Mouse (Mus musculus): ENCODE measurements at regions not wholly inside any gene's neighbourhood (a gene's known extent, or its start where the extent isn't known, plus 50 kb on each side); places are given as distances from the start of the nearest gene placed in this dataset.

GRCm38 (mm10) chr8:30570547-30570946 lies 2858.0 kb upstream of the 5930422O12Rik start:
- H3K4me2 ChIP-seq, result no peak overlapping the region
- no peaks in the 10 kb centered on the region for H3K27me3 ChIP-seq (replicated peaks)
- H3K9me3 ChIP-seq (replicated peaks), result no peaks in the 10 kb centered on the region
- 43% methylated on average over 5 of the region's 5 CpGs for WGBS
- no peaks in the 10 kb centered on the region for H3K4me1 ChIP-seq
- ATAC-seq (ENCODE audit: low FRiP score), result no peak
- H3K9ac ChIP-seq (replicated peaks), result no peak overlapping the region
- no peak overlapping the region for H3K4me3 ChIP-seq (replicated peaks)
- H3K27ac ChIP-seq (replicated peaks), result no peak overlapping the region
- H3K36me3 ChIP-seq, result no peaks in the 10 kb centered on the region

- no peaks in the 10 kb centered on the region for H3K9me3 ChIP-seq (replicated peaks)
- H3K9ac ChIP-seq (replicated peaks), result no peak overlapping the region
- no peaks in the 10 kb centered on the region for H3K36me3 ChIP-seq
- H3K4me3 ChIP-seq (replicated peaks), result no peak overlapping the region
- no peak for ATAC-seq (ENCODE audit: low FRiP score)
- H3K27ac ChIP-seq (replicated peaks), result no peak overlapping the region
- H3K4me2 ChIP-seq, result no peak overlapping the region
- no peaks in the 10 kb centered on the region for H3K27me3 ChIP-seq (replicated peaks)
- H3K4me1 ChIP-seq, result no peaks in the 10 kb centered on the region
- WGBS, result 80% methylated on average over 5 of the region's 5 CpGs
These were observed 2841.0 kb upstream of the 5930422O12Rik start for GRCm38 (mm10) chr8:30587508-30587907.

- H3K4me1 ChIP-seq, result no peaks in the 10 kb centered on the region
- no peak overlapping the region for H3K4me2 ChIP-seq
- no peak overlapping the region for H3K9ac ChIP-seq (replicated peaks)
- H3K36me3 ChIP-seq, result no peaks in the 10 kb centered on the region
- H3K4me3 ChIP-seq (replicated peaks), result no peak overlapping the region
- no peaks in the 10 kb centered on the region for H3K27me3 ChIP-seq (replicated peaks)
- H3K9me3 ChIP-seq (replicated peaks), result no peaks in the 10 kb centered on the region
- no CpG with 5 or more reads among the region's 1 CpGs for WGBS
- H3K27ac ChIP-seq (replicated peaks), result no peak overlapping the region
- no peak for ATAC-seq (ENCODE audit: low FRiP score)
These were observed 2826.1 kb upstream of the 5930422O12Rik start for GRCm38 (mm10) chr8:30602421-30602820.

- Histone ChIP-seq H3K27me3 (replicated peaks) (no peaks in the 10 kb centered on the region), H3K4me3 (replicated peaks) (no peak overlapping the region), H3K27ac (replicated peaks) (no peak overlapping the region), H3K4me2 (no peak overlapping the region), H3K9ac (replicated peaks) (no peak overlapping the region), H3K36me3 (no peaks in the 10 kb centered on the region), H3K4me1 (no peaks in the 10 kb centered on the region), H3K9me3 (replicated peaks) (no peaks in the 10 kb centered on the region)
- no peak for ATAC-seq (ENCODE audit: low FRiP score)
- 66% methylated on average over 5 of the region's 5 CpGs for WGBS
These were observed 2798.2 kb upstream of the 5930422O12Rik start for GRCm38 (mm10) chr8:30630332-30630731.

- Histone ChIP-seq H3K27ac (replicated peaks) (no peak overlapping the region), H3K36me3 (no peaks in the 10 kb centered on the region), H3K4me1 (no peaks in the 10 kb centered on the region), H3K9me3 (replicated peaks) (no peaks in the 10 kb centered on the region), H3K27me3 (replicated peaks) (no peaks in the 10 kb centered on the region), H3K9ac (replicated peaks) (no peak overlapping the region), H3K4me3 (replicated peaks) (no peak overlapping the region), H3K4me2 (no peak overlapping the region)
- WGBS, result 58% methylated on average over 2 of the region's 2 CpGs
- no peak for ATAC-seq (ENCODE audit: low FRiP score)
These were observed 2791.7 kb upstream of the 5930422O12Rik start for GRCm38 (mm10) chr8:30636791-30637190.

- 67% methylated on average over 3 of the region's 3 CpGs for WGBS
- H3K27ac ChIP-seq (replicated peaks), result no peak overlapping the region
- ATAC-seq (ENCODE audit: low FRiP score), result no peak
These were observed 2785.4 kb upstream of the 5930422O12Rik start for GRCm38 (mm10) chr8:30642866-30643690.

GRCm38 (mm10) chr8:30648497-30648896 lies 2780.0 kb upstream of the 5930422O12Rik start:
- Histone ChIP-seq H3K36me3 (no peaks in the 10 kb centered on the region), H3K27me3 (replicated peaks) (no peaks in the 10 kb centered on the region), H3K9ac (replicated peaks) (no peak overlapping the region), H3K9me3 (replicated peaks) (no peaks in the 10 kb centered on the region), H3K4me3 (replicated peaks) (no peak overlapping the region), H3K4me1 (no peaks in the 10 kb centered on the region), H3K27ac (replicated peaks) (no peak overlapping the region; the same call in 1 of the 2 replicates), H3K4me2 (no peak overlapping the region)
- ATAC-seq (ENCODE audit: low FRiP score), result no peak

More at GRCm38 (mm10) chr8:30642866-30643690, 2785.4 kb upstream of the 5930422O12Rik start:
- no peak overlapping the region for H3K4me2 ChIP-seq
- H3K9ac ChIP-seq (replicated peaks), result no peak overlapping the region
- H3K4me1 ChIP-seq, result no peaks in the 10 kb centered on the region
- no peaks in the 10 kb centered on the region for H3K36me3 ChIP-seq
- H3K27me3 ChIP-seq (replicated peaks), result no peaks in the 10 kb centered on the region
- H3K9me3 ChIP-seq (replicated peaks), result no peaks in the 10 kb centered on the region
- no peak overlapping the region for H3K4me3 ChIP-seq (replicated peaks)

- H3K36me3 ChIP-seq, result no peaks in the 10 kb centered on the region
- H3K4me3 ChIP-seq (replicated peaks), result no peak overlapping the region
- no peak overlapping the region for H3K9ac ChIP-seq (replicated peaks)
- peak; percentile 50 for ATAC-seq (ENCODE audit: low FRiP score)
- no peaks in the 10 kb centered on the region for H3K9me3 ChIP-seq (replicated peaks)
- 0 out of 2 replicates have a peak, but pooled peaks cover 3% of the 10 kb centered on the region for H3K4me1 ChIP-seq
- no peaks in the 10 kb centered on the region for H3K27me3 ChIP-seq (replicated peaks)
- no peak overlapping the region for H3K4me2 ChIP-seq
- 57% methylated on average over 10 of the region's 10 CpGs for WGBS
- H3K27ac ChIP-seq (replicated peaks), result no peak overlapping the region
These were observed 2772.7 kb upstream of the 5930422O12Rik start for GRCm38 (mm10) chr8:30655749-30656241.

- Histone ChIP-seq H3K27me3 (replicated peaks) (no peaks in the 10 kb centered on the region), H3K4me3 (replicated peaks) (no peak overlapping the region), H3K36me3 (no peaks in the 10 kb centered on the region), H3K4me2 (no peak overlapping the region), H3K27ac (replicated peaks) (no peak overlapping the region), H3K4me1 (no peaks in the 10 kb centered on the region), H3K9ac (replicated peaks) (no peak overlapping the region), H3K9me3 (replicated peaks) (no peaks in the 10 kb centered on the region)
- ATAC-seq (ENCODE audit: low FRiP score), result no peak
- WGBS, result 75% methylated on average over 2 of the region's 2 CpGs
These were observed 2767.2 kb upstream of the 5930422O12Rik start for GRCm38 (mm10) chr8:30661261-30661660.

- Histone ChIP-seq H3K27me3 (replicated peaks) (no peaks in the 10 kb centered on the region), H3K4me1 (no peaks in the 10 kb centered on the region), H3K4me3 (replicated peaks) (no peak overlapping the region), H3K9ac (replicated peaks) (no peak overlapping the region), H3K27ac (replicated peaks) (no peak overlapping the region), H3K36me3 (no peaks in the 10 kb centered on the region), H3K9me3 (replicated peaks) (no peaks in the 10 kb centered on the region), H3K4me2 (no peak overlapping the region)
- WGBS, result 48% methylated on average over 4 of the region's 4 CpGs
- no peak for ATAC-seq (ENCODE audit: low FRiP score)
These were observed 2759.1 kb upstream of the 5930422O12Rik start for GRCm38 (mm10) chr8:30669451-30669850.

GRCm38 (mm10) chr8:30677423-30677822 lies 2751.1 kb upstream of the 5930422O12Rik start:
- H3K4me2 ChIP-seq, result no peak overlapping the region
- H3K36me3 ChIP-seq, result no peaks in the 10 kb centered on the region
- no peaks in the 10 kb centered on the region for H3K9me3 ChIP-seq (replicated peaks)
- H3K27me3 ChIP-seq (replicated peaks), result no peaks in the 10 kb centered on the region
- H3K4me1 ChIP-seq, result no peaks in the 10 kb centered on the region
- no peak overlapping the region for H3K4me3 ChIP-seq (replicated peaks)
- H3K9ac ChIP-seq (replicated peaks), result no peak overlapping the region
- 91% methylated on average over 1 of the region's 1 CpGs for WGBS
- H3K27ac ChIP-seq (replicated peaks), result no peak overlapping the region
- ATAC-seq (ENCODE audit: low FRiP score), result no peak

- Histone ChIP-seq H3K4me3 (replicated peaks) (no peak overlapping the region), H3K27ac (replicated peaks) (no peak overlapping the region), H3K4me1 (no peaks in the 10 kb centered on the region), H3K9me3 (replicated peaks) (no peaks in the 10 kb centered on the region), H3K9ac (replicated peaks) (no peak overlapping the region), H3K36me3 (no peaks in the 10 kb centered on the region), H3K4me2 (no peak overlapping the region), H3K27me3 (replicated peaks) (no peaks in the 10 kb centered on the region)
- ATAC-seq (ENCODE audit: low FRiP score), result no peak
- 25% methylated on average over 3 of the region's 3 CpGs for WGBS
These were observed 2746.3 kb upstream of the 5930422O12Rik start for GRCm38 (mm10) chr8:30682169-30682568.

Data from neural tube, embryonic 15.5 days (tissue).